Mouse (Mus musculus) cerebellum, adult 2 months (tissue): ENCODE measurements around the gene Tlr13.
"Not testable (repeated sequence)": the region's sequence is repeated elsewhere in the genome, so short reads cannot be mapped to it uniquely, and the experiment has no call there.

Source experiments
- CTCF ChIP-seq: fragments of 200-500 bp; IDR thresholded peaks from 2 replicates; pipeline ENCODE4 v1.5.1; 2011; ENCODE audit warnings: low read depth, mild to moderate bottlenecking, control low read depth, low read length, moderate library complexity, borderline replicate concordance; ENCODE audit not compliant: insufficient read depth
- POLR2A ChIP-seq: fragments of 200-500 bp; IDR thresholded peaks from 2 replicates; pipeline ENCODE4 v1.6.1; 2011; ENCODE audit warnings: low read length, control low read depth, borderline replicate concordance; ENCODE audit not compliant: insufficient read depth

DNA sequence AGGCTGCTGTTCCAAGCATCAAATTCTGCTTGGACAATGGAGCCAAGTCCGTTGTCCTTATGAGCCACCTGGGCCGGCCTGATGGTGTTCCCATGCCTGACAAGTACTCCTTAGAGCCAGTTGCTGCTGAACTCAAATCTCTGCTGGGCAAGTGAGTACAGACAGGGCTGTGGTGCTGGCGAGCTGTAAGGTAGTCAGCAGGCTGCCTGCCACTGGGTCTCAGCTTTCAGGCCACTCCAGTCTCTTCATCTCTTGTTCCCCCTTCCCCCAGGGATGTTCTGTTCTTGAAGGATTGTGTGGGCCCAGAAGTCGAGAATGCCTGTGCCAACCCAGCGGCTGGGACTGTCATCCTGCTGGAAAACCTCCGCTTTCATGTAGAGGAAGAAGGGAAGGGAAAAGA lies 51.4 kb downstream of the Tlr13 start:
- TF ChIP-seq CTCF, POLR2A: not testable (repeated sequence)
